Mouse (Mus musculus): ENCODE data around the gene Pltp. TPM values are rescaled to one million over a fixed set of nuclear protein-coding genes. Genes with fewer than 3 reads are reported as not detected.
"Not testable (repeated sequence)": the region's sequence is repeated elsewhere in the genome, so short reads cannot be mapped to it uniquely, and the experiment has no call there.

The Pltp gene
- polyA plus RNA-seq, 1 experiment from 2014 or later = 129 TPM

- H3K4me3 ChIP-seq = no peak overlapping the region
- peaks cover 9% of the 10 kb centered on the region; the same call in 1 of the 2 replicates for H3K36me3 ChIP-seq
- H3K27ac ChIP-seq (replicated peaks) = no peak overlapping the region
- no peaks in the 10 kb centered on the region for H3K9me3 ChIP-seq
- 91% methylated on average over 8 of the region's 8 CpGs for WGBS
- no peak overlapping the region for H3K9ac ChIP-seq
- ATAC-seq (ENCODE audit: low FRiP score, low read depth) = no peak
- no peaks in the 10 kb centered on the region for H3K27me3 ChIP-seq
- no peak overlapping the region for H3K4me2 ChIP-seq
- H3K4me1 ChIP-seq (replicated peaks) = no peaks in the 10 kb centered on the region
These were observed 41.7 kb downstream of the Pltp start for GRCm38 (mm10) chr2:164815821-164816220.

- Histone ChIP-seq H3K9me3 (no peaks in the 10 kb centered on the region), H3K9ac (no peak overlapping the region), H3K4me1 (replicated peaks) (no peaks in the 10 kb centered on the region), H3K27me3 (no peaks in the 10 kb centered on the region), H3K36me3 (peaks cover 4% of the 10 kb centered on the region; the same call in 1 of the 2 replicates), H3K4me2 (no peak overlapping the region), H3K4me3 (no peak overlapping the region), H3K27ac (replicated peaks) (no peak overlapping the region)
- WGBS = 94% methylated on average over 5 of the region's 5 CpGs
- no peak for ATAC-seq (ENCODE audit: low FRiP score, low read depth)
These were observed 42.2 kb downstream of the Pltp start for GRCm38 (mm10) chr2:164815348-164815747.

GRCm38 (mm10) chr2:164813557-164813956 is 44.0 kb downstream of the Pltp start:
- 78% methylated on average over 2 of the region's 2 CpGs for WGBS
- Histone ChIP-seq H3K27ac (replicated peaks) (no peak overlapping the region), H3K27me3 (no peaks in the 10 kb centered on the region), H3K4me2 (no peak overlapping the region), H3K9me3 (no peaks in the 10 kb centered on the region), H3K36me3 (peaks cover 13% of the 10 kb centered on the region; the same call in 1 of the 2 replicates), H3K9ac (no peak overlapping the region), H3K4me1 (replicated peaks) (no peaks in the 10 kb centered on the region), H3K4me3 (no peak overlapping the region)
- no peak for ATAC-seq (ENCODE audit: low FRiP score, low read depth)

- H3K9ac ChIP-seq = no peak overlapping the region
- H3K9me3 ChIP-seq = no peaks in the 10 kb centered on the region
- 0 out of 2 replicates have a peak overlapping the region, but pooled peaks have one; percentile 78 for H3K4me3 ChIP-seq
- H3K27ac ChIP-seq (replicated peaks) = no peak overlapping the region
- peaks cover 9% of the 10 kb centered on the region; the same call in 1 of the 2 replicates for H3K36me3 ChIP-seq
- no peak for ATAC-seq (ENCODE audit: low FRiP score, low read depth)
- peak overlapping the region; percentile 73; the same call in 1 of the 2 replicates for H3K4me2 ChIP-seq
- 89% methylated on average over 7 of the region's 7 CpGs for WGBS
- no peaks in the 10 kb centered on the region for H3K27me3 ChIP-seq
- peaks cover 38% of the 10 kb centered on the region for H3K4me1 ChIP-seq (replicated peaks)
These were observed 50.9 kb downstream of the Pltp start for GRCm38 (mm10) chr2:164806614-164807013.

GRCm38 (mm10) chr2:164805332-164805718 is 52.2 kb downstream of the Pltp start:
- H3K4me3 ChIP-seq = peak overlapping the region; percentile 78
- no peaks in the 10 kb centered on the region for H3K27me3 ChIP-seq
- H3K4me2 ChIP-seq = peak overlapping the region; percentile 73
- WGBS = under 1% methylated on average over 21 of the region's 21 CpGs
- peak overlapping the region; percentile 86 for H3K27ac ChIP-seq (replicated peaks)
- peak; percentile 49; the same call in 1 of the 2 replicates for ATAC-seq (ENCODE audit: low FRiP score, low read depth)
- H3K9ac ChIP-seq = peak overlapping the region; percentile 74
- no peaks in the 10 kb centered on the region for H3K9me3 ChIP-seq
- peaks cover 10% of the 10 kb centered on the region; the same call in 1 of the 2 replicates for H3K36me3 ChIP-seq
- peaks cover 38% of the 10 kb centered on the region for H3K4me1 ChIP-seq (replicated peaks)

GRCm38 (mm10) chr2:164804533-164805331 is 52.8 kb downstream of the Pltp start, which contains the start of the genes Acot8 and Zswim3:
TSS of gene Acot8 (minus strand) at chr2:164804882.
TSS of gene Zswim3 (plus strand) at chr2:164805098.
- H3K27ac ChIP-seq (replicated peaks) = peak within 1 kb of the TSS; percentile 88
- peak; percentile 97 for ATAC-seq (ENCODE audit: low FRiP score, low read depth)
- peaks cover 12% of the 10 kb centered on the region; the same call in 1 of the 2 replicates for H3K36me3 ChIP-seq
- no peaks in the 10 kb centered on the region for H3K27me3 ChIP-seq
- H3K4me2 ChIP-seq = peak within 1 kb of the TSS; percentile 73
- no peaks in the 10 kb centered on the region for H3K9me3 ChIP-seq
- H3K4me3 ChIP-seq = peak within 1 kb of the TSS; percentile 78
- WGBS = under 1% methylated on average over 47 of the region's 47 CpGs
- peak within 1 kb of the TSS; percentile 74 for H3K9ac ChIP-seq
- H3K4me1 ChIP-seq (replicated peaks) = peaks cover 38% of the 10 kb centered on the region

- Histone ChIP-seq H3K27me3 (no peaks in the 10 kb centered on the region), H3K27ac (replicated peaks) (peak overlapping the region; percentile 88), H3K36me3 (peaks cover 9% of the 10 kb centered on the region; the same call in 1 of the 2 replicates), H3K4me1 (replicated peaks) (peaks cover 38% of the 10 kb centered on the region), H3K9me3 (no peaks in the 10 kb centered on the region), H3K4me2 (peak overlapping the region; percentile 62), H3K9ac (peak overlapping the region; percentile 69), H3K4me3 (peak overlapping the region; percentile 78)
- ATAC-seq (ENCODE audit: low FRiP score, low read depth) = no peak
- 60% methylated on average over 1 of the region's 1 CpGs for WGBS
These were observed 53.6 kb downstream of the Pltp start for GRCm38 (mm10) chr2:164803921-164804313.

GRCm38 (mm10) chr2:164803201-164803920 is 54.1 kb downstream of the Pltp start:
- WGBS = 96% methylated on average over 16 of the region's 16 CpGs
- ATAC-seq (ENCODE audit: low FRiP score, low read depth) = no peak
- H3K9ac ChIP-seq = peak overlapping the region; percentile 69

GRCm38 (mm10) chr2:164800252-164801004 is 57.1 kb downstream of the Pltp start:
- H3K9me3 ChIP-seq = no peaks in the 10 kb centered on the region
- no peak overlapping the region for H3K27ac ChIP-seq (replicated peaks)
- 92% methylated on average over 13 of the region's 13 CpGs for WGBS
- ATAC-seq (ENCODE audit: low FRiP score, low read depth) = no peak
- H3K36me3 ChIP-seq = peaks cover 13% of the 10 kb centered on the region
- no peak overlapping the region for H3K9ac ChIP-seq
- H3K4me2 ChIP-seq = no peak overlapping the region
- no peak overlapping the region for H3K4me3 ChIP-seq
- peaks cover 17% of the 10 kb centered on the region for H3K4me1 ChIP-seq (replicated peaks)
- no peaks in the 10 kb centered on the region for H3K27me3 ChIP-seq

More at GRCm38 (mm10) chr2:164803201-164803920, 54.1 kb downstream of the Pltp start:
- Histone ChIP-seq H3K4me1 (replicated peaks) (peaks cover 38% of the 10 kb centered on the region), H3K4me2 (peak overlapping the region; percentile 62), H3K27me3 (no peaks in the 10 kb centered on the region), H3K27ac (replicated peaks) (no peak overlapping the region), H3K9me3 (no peaks in the 10 kb centered on the region), H3K4me3 (peak overlapping the region; percentile 78), H3K36me3 (peaks cover 6% of the 10 kb centered on the region; the same call in 1 of the 2 replicates)

- not testable (repeated sequence) for H3K9ac ChIP-seq; H3K4me3 ChIP-seq; H3K9me3 ChIP-seq; ATAC-seq (ENCODE audit: low FRiP score, low read depth); H3K4me2 ChIP-seq; H3K27ac ChIP-seq (replicated peaks); H3K27me3 ChIP-seq
- Histone ChIP-seq H3K36me3 (peaks cover 18% of the 10 kb centered on the region), H3K4me1 (replicated peaks) (peaks cover 11% of the 10 kb centered on the region)
- WGBS = 87% methylated on average over 6 of the region's 6 CpGs
These were observed 59.0 kb downstream of the Pltp start for GRCm38 (mm10) chr2:164798554-164798953.

- 93% methylated on average over 4 of the region's 4 CpGs for WGBS
These were observed 61.6 kb downstream of the Pltp start for GRCm38 (mm10) chr2:164795868-164796267.

More at GRCm38 (mm10) chr2:164795868-164796267, 61.6 kb downstream of the Pltp start:
- no peak overlapping the region for H3K9ac ChIP-seq
- no peaks in the 10 kb centered on the region for H3K9me3 ChIP-seq
- H3K27ac ChIP-seq (replicated peaks) = no peak overlapping the region
- peaks cover 23% of the 10 kb centered on the region for H3K36me3 ChIP-seq
- no peak overlapping the region for H3K4me2 ChIP-seq
- no peaks in the 10 kb centered on the region for H3K4me1 ChIP-seq (replicated peaks)
- no peaks in the 10 kb centered on the region for H3K27me3 ChIP-seq
- ATAC-seq (ENCODE audit: low FRiP score, low read depth) = no peak
- H3K4me3 ChIP-seq = no peak overlapping the region
